Mouse (Mus musculus): ENCODE results near the gene Zfp422.
A peak's percentile ranks its signal among the peaks of the same experiment; 100 is the strongest.
"Not testable (repeated sequence)": the region's sequence is repeated elsewhere in the genome, so short reads cannot be mapped to it uniquely, and the experiment has no call there.

Zfp422 gene

DNA sequence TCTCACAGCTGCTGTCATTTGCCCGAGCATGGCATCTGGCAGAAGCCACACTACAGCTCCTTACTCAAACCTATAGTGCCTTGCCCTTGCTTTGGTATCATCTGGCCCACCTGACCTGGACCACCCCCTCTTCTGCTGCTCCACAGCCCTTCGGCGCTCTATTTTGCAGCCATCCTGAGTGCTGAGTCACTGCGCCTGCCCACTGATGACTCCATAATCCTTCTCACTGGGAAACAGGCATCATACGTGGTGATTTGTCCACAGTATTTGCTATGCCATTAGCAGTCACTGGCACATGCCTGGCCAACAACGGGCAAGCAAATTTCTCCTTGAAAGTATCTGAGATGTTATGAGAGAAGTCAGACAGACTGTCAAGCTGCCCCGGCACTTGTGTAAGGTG lies 21.0 kb upstream of the Zfp422 start:
- DNase-seq (ENCODE audit: low read depth, low spot score) = no peak

DNA sequence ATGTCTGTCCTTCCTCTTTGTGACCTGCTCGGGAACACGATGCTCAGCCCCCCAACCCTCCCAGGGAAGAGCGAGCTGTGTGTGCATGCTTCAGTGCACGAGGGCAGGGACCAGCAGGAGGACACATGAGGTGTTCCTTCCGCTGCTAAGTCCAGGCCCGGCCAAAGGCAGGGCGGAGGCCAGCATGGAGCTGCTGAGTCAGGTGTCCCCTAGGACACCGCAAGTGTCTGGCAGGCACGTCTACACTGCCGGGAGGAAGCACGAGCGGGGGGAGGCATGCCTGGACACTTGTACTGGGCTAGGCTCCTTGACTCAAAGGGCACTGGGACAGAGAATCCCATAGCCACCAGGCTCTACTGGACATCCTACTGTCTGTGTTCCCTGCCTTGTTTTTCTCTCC lies 19.0 kb upstream of the Zfp422 start:
- DNase-seq (ENCODE audit: low read depth, low spot score) = no peak

DNA sequence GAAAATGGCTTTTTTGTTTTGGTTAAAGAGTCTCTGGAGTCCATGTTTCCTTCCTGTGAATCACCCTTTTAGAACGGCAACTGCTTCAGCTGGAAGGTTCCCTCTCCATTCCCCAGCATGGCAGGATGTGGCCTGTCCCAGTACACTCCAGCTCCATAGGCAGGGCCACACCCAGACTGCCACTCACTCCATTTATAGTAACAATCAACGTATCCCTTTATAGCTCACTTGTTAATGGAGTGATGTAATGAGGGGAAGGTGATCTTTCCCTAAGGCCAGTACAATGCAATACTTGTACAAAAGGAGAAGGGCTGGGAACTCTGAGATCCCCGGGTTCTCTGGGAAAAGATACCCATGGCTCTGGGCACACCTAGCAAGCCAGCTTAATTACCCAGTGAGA lies 15.5 kb upstream of the Zfp422 start:
- DNase-seq (ENCODE audit: low read depth, low spot score) = no peak

DNA sequence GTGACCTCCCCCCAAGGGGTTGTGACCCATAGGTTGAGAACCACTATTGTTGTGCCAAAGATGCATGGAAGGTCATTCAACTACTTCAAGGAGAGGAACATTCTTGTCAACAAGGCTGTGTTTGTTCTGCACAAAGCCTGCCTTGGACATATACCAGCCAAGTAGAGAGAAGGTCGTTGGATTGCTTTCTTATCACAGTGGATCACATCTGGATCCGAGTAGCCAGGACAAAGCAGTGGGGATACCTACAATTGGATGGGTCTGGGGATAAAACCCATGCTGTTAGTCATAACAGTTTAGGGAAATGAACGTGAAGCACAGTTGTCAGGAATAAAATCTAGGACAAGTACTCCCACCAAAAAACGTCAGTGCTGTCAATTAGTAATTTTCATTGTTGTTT lies 15.1 kb upstream of the Zfp422 start:
- DNase-seq (ENCODE audit: low read depth, low spot score) = no peak

DNA sequence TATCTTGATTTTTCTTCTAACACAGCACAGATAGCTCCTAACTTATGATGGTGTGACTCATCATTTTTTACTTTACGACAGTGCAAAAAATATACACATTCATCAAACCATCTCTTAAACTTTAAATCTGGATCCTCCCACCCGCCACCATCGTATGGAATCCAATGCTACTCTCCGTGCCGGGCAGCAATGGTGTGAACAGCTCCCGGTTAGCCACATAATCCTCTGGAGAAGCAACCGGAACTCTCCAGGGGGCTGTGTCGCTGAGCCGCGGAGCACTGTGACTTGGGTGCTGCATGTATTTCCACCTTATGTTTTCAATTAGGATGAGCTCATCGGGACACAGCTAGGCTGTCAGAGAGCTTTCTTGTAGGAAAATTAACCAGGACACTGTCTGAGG lies 14.1 kb upstream of the Zfp422 start:
- DNase-seq (ENCODE audit: low read depth, low spot score) = no peak

DNA sequence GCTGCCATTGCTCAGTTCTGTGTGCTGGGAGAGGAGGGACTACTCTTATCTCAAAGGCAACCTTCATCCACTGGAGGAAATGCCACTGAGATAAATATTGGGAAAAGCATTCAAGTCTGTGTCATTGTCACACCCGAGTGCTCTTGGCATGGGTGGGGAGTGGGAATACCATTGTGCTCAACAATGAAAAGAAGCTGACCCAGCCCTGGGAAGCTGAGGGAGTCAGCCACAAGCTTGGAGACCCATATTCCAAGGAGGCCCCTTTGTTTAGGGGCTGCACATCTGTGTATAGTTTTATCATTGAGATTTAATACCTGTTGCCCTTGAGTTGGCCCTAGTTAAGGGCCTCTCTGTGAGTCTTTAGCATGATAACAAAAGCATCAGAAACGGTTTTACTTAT lies 10.9 kb upstream of the Zfp422 start:
- DNase-seq (ENCODE audit: low read depth, low spot score) = no peak

DNA sequence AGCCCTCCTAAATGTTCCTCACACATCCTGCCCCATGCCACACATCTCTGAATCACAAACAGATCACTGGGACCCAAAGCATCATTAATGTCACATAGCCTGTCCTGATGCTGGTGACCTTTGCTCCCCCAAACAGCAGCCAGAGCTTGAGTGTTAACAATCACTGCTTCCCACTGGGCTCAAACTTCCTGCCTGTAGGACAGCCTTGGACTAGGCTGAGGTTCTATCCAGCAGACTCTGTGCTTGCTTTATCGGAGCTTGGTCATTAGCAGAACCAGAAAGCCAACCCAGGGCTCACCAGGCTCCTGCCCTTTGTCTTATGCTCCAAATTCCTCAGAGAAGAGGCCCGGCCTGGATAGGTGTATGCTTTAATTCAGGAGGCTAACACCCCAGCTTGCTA lies 10.1 kb upstream of the Zfp422 start:
- DNase-seq (ENCODE audit: low read depth, low spot score) = no peak

DNA sequence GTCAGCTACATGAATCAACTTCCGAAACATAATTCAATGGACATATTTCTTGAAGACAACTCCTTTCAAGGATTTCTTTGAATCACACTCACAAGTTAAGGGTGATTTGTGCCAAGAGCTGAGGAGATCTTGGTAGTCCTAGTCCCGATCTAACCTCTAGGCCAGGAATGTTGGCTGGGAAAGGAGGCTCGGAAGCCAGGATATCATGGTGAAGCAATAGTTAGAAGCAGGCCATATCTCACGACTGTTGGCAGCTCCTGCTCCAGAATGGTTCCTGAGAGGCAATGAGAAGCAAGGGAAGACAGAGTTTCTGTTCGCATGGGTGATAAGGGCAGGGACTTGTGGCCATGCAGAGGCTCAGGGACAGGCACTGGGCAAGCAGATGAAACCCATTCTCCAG lies 8.7 kb upstream of the Zfp422 start:
- DNase-seq (ENCODE audit: low read depth, low spot score) = no peak

DNA sequence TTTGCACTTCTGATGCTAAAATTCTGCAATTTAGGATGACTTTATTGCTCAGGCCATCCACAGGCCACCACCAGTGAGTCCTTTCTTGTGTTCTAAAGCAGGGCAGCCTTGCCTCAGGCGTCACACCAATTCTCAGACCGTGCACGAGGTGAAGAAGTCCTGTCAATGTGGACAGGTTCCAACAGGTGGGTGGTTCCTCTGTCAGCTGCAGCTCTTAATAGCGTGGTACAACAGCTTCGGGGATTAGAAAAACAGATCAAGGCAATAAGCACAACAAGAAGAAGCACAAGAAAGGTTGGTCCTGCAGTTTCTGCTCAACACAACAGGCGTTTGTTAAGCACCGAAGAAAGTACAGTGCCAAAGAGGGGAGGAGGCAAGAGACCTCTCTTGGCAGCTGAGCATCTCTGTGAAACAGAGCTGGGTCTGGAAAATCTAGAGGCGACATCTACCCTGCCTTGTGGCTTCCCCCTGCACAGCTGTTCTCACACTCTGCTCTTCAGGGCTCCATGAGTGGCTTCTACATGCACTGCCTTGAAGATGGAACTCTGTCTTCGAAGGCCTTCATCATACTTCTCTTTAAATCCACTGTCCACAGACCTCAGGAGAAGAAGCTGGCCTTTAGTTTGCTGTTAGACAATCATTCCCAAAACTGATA lies 7.9 kb upstream of the Zfp422 start:
- DNase-seq (ENCODE audit: low read depth, low spot score) = no peak

DNA sequence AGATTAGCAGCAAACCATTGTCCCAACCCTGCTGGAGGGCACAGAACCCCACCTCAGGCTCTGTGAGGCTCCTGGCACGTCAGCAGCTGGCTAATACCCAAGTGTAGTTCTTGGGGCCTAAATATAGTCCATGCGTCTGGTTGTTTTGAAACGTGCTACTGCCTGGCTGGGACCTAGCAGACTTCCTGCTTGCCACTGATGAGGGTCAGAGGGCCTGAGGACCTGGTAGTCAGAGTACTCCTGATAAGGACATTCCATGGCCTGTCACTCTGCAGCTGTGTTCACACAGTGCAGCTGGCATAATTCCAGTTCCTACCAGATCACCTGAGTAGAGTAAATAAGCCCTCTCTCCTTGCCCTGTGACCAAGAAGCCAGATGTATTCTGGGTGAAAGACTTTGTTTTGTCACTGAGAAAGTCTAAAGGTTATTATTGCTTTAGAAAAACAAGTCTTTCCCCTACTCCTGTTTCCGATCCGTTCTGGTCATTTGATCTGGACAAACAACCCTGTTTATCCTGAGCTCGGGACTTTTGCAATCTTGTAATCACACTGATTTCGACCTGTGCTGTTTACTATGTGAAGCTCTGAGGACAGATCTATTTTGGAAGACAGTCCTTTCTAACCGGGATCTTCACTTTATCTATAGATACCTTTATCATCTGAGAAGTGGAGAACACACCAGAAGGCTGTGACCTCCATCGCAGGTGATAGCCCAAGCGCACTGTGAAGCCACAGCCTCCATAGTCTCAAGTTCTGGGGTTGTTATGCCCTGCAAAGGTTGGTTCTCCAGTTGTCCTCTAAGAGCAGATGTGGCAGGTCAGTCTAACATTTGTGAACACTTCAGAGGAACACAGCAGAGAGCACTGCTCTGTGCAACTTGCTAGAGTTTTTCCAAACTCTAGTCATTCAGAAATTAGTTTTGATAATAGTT lies 6.7 kb upstream of the Zfp422 start:
- DNase-seq (ENCODE audit: low read depth, low spot score) = no peak

DNA sequence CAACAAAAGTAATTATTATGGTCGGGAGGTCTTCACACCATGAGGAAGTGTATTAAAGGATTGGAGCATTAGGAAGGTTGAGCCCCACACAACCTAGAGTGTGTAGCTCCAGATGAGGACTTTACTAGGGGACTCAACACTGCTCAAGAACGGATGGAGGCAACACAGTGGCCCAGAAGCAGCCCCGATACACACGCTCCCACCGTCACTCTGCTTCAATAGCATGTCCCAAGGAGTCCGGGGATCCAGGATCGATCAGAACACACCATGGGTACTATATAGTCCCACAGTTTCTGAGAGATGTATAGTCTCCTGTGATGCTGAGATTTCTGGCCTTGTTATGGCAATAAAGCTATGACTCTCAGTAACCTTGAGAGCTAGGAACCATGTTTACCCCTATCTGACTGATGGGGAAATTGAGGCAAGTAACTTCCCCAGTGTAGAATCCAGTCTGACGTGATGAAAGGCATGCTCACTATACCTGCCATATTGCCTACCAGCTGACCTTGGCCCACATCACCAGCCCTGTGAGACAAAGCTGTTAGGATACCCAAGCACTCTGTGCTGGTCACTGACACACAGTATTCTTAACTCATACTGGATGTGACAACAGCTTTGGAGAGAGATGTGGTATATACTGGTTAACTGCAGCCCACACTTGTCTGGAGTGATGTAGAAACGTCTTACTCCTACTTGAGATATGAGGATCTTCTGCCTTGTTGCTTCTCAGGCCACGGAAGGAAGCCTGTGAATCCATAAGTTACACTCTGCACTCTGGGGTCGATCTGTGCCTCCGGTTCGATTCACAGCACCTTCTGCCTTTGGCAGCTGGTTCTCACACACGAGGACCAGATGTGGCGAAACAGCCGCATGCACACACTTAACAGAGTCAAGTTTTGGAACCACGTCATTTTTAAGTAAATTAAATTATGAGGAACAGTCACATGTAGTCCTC lies 5.2 kb upstream of the Zfp422 start:
- DNase-seq (ENCODE audit: low read depth, low spot score) = no peak

DNA sequence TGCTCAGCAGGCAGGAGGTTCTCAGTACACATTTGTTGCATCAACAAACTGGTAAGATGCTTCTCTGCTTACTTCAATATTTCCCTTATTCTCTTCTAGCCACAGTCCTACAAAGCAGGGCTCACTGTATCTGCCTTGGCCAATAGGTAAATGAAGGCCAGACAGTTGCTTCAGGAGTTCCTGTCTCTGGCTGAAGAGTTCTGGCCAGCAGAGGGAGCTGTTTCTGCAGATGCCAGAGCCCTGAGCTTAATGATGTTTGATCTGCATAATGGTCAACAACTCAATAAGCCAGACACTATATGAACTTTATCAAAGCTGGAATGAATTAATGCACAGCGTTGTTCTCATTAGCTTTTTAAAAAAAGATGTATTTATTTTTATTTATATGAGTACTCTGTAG lies 3.3 kb upstream of the Zfp422 start:
- DNase-seq (ENCODE audit: low read depth, low spot score) = peak; percentile 76

DNA sequence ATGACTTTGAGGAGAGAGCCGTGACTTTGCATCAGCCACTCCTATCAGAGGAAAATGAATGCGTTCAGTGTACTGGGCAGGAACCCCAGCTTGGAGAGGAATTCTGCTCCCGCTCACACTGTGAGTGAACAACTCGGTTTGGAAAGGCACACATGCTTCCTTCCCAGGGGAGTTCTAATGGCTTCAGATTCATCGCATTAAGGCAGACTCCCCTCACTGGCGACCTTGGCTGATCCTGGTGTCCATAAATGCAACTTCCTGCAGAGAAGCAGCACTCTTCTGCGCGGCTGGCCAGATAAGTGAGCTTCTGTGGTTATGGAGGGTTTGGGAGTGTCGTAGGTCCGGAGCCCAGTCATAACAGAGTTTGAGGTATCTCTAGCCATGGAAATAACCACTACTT lies 967 bp upstream of the Zfp422 start:
- no peak for DNase-seq (ENCODE audit: low read depth, low spot score)

DNA sequence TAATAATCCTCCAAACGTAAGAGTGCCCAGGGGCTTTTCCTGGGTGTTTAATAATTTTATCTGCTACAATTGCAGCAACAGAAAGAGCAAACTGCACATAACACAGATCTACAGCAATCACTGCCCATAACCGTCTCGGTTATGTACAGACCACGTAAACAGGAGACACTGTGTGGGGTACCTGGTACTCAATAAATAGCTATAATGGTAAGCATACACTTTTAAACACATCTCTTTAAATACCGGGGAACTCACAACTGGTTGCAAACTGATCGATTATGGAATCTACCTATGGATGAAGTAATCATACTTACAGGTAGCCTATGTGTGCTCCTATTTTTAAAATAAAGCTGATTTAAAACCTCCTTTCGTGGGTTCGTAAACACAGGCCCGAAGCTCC lies 704 bp downstream of the Zfp422 start:
- DNase-seq (ENCODE audit: low read depth, low spot score) = no peak

DNA sequence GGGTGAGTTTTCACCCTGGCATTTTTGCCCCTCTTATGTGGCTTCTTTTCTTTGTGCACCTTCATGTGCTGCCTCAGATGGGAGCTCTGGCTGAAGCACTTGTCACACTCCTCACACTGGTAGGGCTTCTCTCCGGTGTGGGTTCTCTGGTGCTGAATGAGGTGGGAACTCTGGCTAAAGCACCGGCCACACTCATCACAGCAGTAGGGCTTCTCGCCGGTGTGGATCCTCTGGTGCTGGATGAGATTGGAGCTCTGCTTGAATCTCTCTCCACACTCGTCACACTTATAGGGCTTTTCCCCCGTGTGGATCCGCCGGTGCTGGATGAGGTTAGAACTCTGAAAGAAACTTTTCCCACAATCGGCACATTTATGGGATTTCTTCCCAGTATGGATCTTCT lies 2.4 kb downstream of the Zfp422 start:
- not testable (repeated sequence) for DNase-seq (ENCODE audit: low read depth, low spot score)

DNA sequence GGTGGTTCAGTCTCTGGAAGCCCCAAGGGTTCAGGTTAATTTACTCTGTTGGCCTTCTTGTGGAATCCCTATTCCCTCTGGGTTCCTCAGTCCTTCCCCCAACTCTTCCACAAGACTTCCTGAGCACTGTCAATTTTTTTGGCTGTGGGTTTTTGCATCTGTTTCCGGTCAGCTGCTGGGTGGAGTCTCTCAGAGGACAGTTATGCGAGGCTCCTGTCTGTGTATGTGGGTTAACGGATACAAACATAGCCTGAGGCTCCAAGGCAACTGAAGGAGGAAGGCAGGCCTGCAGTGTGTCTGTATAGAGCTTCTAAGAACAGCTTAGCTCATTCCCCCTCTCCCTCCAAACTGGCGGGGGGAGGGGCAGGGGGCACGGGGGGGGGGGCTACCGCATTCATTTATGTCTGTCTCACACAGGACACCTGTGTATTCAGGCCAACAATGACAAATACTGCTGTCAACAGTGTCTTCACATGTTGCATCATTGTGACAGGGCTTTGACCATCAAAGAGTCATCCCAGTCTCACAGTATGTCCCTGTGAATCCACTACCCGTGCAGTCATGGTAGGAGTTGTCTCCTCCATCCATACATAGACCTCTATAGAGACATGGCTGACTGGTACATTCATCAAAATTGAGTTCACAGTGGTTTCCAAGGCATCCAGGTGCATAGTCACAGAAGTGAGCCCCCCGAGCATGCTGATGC lies 7.3 kb downstream of the Zfp422 start:
- DNase-seq (ENCODE audit: low read depth, low spot score) = peak; percentile 73

DNA sequence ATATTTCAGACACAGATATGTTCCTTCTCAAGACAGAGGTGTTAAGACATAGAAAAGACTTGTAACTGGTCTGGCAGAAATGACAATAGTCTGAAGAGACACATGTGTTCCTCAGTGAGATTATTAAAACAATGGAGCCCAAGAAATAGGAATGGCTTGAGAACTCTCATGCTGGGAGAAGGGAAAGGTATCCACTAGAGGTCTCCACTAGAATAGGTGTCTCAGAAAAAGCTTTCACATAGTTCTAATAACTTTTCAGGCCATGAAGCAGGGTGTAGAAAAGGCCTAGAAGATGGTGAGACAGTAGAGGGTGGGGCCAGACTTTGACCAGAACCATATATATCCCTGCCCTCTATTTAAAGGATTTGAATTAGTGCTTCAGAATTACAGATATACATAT lies 10.7 kb downstream of the Zfp422 start:
- DNase-seq (ENCODE audit: low read depth, low spot score) = no peak

DNA sequence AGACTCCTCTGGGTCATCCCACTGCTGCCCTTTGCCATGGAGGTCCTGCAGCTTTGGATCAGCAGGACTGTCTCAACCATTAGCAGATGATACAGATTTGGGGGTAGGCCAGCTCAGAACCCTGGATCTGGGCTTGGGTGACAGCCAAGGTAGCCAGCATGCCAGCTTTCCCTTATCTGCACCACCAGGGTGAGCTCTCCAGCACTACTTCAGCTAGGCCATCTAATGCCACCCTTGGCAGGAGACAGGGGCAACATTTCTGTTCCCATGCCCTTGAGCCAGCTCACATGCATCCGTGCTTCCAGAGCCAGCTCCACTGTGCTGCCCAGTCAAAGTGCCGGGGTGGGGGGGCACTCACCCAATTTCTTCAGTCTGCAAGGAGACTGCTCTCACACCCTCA lies 13.1 kb downstream of the Zfp422 start:
- DNase-seq (ENCODE audit: low read depth, low spot score) = no peak

DNA sequence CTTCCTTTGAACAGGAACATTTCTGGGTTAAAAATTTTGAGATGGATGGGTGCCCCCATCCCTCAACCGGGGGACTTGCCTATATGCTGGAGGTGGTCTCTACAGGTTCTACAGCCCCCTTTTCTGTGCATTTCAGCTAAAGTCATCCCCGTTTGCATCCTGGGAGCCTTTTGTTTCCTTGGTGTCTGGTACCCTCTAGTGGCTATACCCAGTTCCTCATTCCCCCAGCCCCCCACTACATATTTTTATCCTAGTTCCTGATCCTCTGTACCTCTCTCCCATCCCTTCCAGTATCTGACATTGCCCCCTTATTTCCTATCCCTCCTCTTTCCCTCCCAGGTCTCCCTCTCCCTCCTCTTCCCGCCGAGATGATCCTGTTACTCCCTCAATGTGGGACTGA lies 21.6 kb downstream of the Zfp422 start:
- DNase-seq (ENCODE audit: low read depth, low spot score) = no peak

DNA sequence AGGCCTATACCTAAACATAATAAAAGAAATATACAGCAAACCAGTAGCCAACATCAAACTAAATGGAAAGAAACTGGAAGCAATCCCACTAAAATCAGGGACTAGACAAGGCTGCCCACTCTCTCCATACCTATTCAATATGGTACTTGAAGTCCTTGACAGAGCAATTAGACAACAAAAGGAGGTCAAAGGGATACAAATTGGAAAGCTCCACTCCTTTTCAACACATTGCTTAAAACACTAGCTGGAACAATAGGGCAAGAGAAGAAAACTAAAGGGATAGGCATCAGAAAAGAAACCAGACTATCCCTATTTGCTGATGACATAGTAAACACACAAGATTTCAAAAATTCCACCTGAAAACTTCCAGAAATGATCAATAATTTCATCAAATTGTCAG lies 27.8 kb downstream of the Zfp422 start:
- DNase-seq (ENCODE audit: low read depth, low spot score) = not testable (repeated sequence)

DNA sequence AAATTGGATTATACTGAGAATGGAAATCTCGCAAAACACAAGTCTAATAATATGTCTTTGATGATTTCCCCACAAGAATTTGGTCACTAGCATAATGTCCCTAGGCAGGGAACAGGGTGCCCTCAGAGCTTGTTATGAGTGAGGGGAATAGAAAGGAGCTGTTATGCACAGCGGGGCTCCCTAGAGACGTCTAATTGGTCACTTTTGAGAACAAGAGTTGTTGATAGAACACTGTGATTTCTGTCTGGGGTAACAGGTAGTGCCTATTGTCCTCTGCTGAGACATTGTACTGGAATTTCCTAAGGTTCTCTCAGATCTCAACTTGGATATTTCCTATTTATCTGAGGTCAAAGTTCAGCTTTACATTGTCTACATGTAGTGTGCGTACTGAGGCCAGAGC lies 44.7 kb downstream of the Zfp422 start, which contains the start of gene Olfr215:
Gene Olfr215, minus strand, starts transcription at position 101 of the 400 bp plus-strand sequence.
- DNase-seq (ENCODE audit: low read depth, low spot score) = no peak

Data from 3T3-L1 (cell line).